Mouse (Mus musculus): ENCODE data around the gene Tnfsf15.

Tnfsf15 gene

GRCm38 (mm10) chr4:63684412-63685252 is 60.3 kb downstream of the Tnfsf15 start:
- DNase-seq (ENCODE audit: low spot score), result no peak

GRCm38 (mm10) chr4:63683716-63684115 is 61.2 kb downstream of the Tnfsf15 start:
- no peak for DNase-seq (ENCODE audit: low spot score)

- DNase-seq (ENCODE audit: low spot score), result no peak
Measured at GRCm38 (mm10) chr4:63683056-63683455, 61.9 kb downstream of the Tnfsf15 start.

GRCm38 (mm10) chr4:63682441-63682840 is 62.5 kb downstream of the Tnfsf15 start:
- no peak for DNase-seq (ENCODE audit: low spot score)

- no peak for DNase-seq (ENCODE audit: low spot score)
Measured at GRCm38 (mm10) chr4:63681557-63681956, 63.4 kb downstream of the Tnfsf15 start.
